Mouse (Mus musculus) cerebellum, adult 8-10 months (tissue): ENCODE data around the gene Gm10447.
A peak's percentile ranks its signal among the peaks of the same experiment; 100 is the strongest.
"Not testable (repeated sequence)": the region's sequence is repeated elsewhere in the genome, so short reads cannot be mapped to it uniquely, and the experiment has no call there.

Experiments used
- DNase-seq: peaks from one replicate; pipeline ENCODE4 v3.0.0; 2022

Gm10447 gene

DNA sequence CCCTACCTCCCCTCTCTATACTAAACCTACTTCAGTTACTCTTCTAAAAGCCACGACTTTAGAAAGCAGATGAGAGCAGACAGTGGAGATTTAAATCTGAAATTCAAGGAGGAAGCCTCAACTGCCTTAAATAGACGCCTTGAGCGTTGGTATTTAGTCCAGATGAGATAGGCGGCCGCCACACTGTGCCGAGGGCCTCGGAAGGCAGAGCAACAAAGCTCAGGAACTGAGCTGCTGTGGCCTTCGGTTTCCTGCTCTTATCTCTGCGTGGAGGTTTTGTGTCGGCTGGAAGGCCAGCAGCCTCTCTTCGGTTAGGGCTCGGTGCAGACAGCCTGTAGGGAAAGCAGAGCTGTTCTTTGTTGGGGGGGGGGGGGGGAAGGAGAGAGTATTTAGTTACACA lies 15.0 kb downstream of the Gm10447 start:
- no peak for DNase-seq

DNA sequence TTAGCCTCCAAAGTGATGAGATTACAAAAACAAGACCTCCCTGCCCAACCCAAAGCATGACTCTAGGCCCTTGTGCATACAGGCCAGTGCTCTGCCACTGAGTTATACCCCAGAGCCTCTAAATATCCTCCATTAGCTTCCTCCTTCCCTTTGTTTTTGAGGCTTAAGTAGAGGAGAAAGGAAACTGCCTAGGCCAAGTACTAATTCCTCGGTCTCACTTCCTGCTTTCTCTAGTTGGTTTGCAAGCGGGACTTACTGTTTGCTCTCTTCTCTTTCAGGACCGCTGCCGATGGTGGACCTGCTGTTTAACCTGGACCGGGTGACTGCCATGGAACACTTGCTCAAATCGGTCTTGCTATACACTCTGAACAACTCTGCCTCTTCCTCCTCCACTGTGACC lies 20.6 kb downstream of the Gm10447 start:
- DNase-seq = no peak

DNA sequence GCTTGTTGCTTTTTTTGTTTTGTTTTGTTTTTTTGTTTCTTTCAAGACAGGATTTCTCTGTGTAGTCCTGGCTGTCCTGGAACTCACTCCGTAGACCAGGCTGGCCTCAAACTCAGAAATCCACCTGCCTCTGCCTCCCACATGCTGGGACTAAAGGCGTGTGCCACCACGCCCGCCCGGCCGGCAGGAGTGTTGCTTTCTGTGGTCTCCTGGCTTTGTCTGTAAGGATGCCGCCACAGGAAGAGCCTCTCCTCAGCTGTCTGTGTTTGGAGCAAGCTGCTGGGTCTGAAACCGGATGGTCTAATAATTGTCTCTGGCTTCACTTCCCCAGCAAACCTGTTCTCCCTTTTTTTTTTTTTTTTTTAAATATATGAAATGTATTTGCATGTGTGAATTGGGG lies 21.4 kb downstream of the Gm10447 start:
- no peak for DNase-seq

DNA sequence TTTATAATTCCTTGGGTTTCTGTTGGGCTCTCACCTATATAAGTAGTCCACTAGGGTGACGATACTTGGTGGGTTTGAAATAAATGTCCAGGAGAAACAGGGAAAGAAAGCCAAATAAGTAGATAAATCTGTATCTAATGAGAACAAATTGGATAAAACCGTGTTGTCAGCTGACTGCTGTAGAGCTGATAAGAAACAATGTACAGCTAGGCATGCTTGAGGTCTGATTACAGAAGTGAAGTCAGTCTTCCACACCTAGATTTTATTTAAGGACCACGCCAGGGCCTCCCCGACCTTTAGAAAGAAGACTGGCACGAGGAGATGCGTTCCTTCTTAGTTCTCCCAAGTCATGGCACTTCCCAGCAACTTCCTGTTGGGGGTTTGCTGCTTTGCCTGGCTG lies 23.9 kb downstream of the Gm10447 start:
- DNase-seq = no peak

DNA sequence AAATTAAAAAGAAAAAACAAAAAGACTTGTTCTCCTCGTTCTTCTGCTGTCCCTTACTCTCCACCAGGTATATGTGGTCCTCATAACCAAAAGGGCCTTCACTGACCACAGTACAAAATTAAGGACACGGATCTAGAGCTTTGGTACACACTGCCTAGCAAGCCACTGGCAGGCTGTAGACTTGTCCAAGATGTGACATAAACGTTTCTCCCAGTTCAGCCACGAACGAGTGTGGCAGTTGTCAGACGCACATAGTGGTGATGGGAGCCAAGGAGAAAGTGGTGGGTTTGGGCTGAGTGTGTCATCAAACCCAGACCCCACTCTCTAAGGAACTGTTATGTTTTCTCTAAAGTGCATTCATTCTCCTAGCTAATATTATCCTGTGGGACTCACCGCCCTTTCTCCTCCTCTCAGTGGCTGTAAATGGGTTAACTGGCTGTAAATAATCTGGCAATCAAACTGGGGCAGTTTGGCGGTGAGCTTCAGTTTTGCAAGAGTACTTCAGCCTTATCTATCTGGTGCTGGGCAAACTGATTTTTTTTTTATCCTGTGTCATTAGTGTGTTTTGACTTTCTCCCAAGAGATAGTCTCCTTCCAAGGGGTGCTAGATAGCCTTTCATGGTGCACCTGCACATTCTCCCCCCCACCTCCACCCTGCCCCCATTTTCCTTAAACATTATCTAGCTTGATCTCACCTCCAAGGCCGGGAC lies 25.4 kb downstream of the Gm10447 start:
- DNase-seq = no peak

DNA sequence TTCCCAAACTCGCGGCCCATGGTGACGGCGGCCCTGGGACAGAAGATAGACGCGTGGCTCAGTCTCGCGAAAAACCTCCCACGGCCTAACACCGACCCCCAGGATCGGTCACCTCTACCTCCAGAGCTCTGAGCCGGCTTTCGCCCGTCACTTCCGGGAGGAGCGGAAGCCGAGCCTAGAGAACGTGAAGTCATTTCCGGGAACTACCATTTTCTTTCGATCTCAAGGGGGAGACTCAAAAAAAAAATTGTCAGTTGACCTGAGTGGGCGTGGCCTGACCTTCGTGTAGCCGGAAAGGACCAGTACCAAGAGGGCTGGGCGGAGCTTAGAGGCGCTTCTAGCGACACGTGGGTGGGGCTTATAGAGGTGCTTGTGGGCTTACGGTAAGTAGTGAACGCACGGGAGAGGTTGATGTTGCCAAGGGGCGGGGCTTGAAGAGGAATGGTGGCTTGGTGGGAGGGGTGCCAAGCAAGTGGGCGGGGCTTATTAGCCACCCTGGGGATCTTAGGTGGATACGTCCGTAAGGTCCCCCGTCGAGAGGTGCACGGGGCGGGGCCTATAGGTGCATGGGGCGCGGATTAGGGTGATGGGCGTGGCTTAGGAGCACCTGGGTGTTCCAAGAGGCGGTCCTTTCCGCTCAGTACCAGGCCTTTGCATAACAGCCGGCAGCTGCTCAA lies 26.1 kb downstream of the Gm10447 start, which contains the start of the genes Uqcrq and Gdf9:
Uqcrq (minus strand) TSS at position 162 of the 677 bp plus-strand sequence.
Gdf9 (plus strand) TSS at position 354 of the 677 bp plus-strand sequence.
- DNase-seq = peak; percentile 100

DNA sequence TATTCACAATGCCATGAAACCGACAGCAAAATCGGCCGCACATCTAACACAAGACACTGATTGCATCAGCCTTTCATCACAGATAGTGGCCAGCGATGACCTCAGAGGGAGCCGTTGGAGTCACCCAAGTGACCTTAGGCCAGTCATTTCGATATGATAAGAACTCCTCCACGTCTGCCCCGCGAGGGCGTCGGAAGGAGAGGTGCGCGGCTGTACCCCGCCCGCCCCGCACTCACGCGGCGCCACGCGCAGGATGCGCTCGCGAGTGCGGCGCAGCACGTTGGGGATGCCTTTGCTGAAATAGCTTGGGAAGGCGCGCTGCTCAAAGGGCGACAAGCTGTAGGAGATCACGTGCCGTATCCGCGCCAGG lies 26.6 kb downstream of the Gm10447 start:
- DNase-seq = no peak

DNA sequence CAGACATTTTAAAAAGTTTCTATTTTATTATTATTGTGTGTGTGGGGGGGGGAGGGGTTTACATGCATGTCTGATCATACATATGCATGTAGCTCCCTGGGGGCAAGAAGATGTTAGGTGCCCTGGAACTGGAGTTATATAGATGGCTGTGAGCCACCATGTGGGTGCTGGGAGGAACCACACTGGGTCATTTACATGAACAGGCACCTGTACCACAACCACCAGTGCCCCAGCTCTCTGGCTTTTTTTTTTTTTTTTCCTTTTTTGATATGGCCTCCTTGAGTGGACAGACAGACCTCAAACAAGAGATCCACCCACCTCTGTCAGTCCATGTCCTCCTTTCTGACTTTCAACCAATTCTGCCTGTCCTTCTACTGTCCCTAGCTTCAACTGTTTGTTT lies 27.7 kb downstream of the Gm10447 start:
- no peak for DNase-seq

DNA sequence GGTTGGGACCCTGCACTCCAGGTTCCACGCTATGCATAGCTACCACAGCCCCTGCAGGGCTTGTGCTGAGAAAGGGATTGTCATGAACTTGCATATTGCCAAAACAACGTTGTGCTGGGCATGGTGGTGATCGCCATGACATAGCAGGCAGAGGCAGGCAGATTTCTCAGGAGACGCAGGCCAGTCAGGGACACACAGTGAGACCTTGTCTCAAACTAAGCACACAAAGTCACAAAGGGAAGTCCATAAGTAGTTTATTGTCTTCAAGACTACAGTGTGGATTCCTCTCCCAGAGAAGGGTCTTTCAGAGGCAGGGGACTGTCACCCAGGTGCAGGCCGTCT lies 28.2 kb downstream of the Gm10447 start:
- no peak for DNase-seq

DNA sequence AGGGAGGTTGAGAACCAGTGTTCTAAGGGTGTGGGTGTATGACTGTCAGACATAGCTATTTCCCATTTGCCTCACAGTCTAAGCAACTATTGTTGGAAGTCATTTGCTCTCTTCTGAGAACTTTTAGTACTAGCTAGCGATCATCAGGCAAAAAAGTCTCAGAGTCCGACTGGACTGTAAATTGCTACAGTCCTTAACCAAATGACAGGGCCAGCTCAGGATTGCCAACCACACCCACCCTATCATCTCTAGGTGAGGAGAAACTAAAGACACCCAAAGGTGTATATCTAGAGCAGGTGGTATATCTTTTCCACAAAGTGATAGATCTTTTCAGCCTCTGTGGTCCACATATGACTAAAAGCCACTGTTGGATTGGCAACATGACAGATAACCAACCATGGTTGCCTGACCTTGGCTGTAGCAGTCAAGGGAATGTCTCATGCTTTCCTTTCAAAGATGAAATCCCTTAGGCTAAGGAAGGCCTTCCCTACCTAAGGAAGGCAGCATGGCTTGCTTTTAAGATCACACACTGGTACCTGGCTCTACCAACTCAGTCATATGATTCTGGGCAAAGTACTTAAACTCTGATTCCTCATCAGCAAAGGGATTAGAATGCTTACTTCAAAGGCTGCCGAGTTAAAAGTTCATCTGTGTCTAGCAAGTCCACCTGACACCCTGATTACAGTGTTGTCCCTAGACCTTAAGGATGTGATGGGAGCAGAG lies 28.8 kb downstream of the Gm10447 start:
- DNase-seq = no peak

DNA sequence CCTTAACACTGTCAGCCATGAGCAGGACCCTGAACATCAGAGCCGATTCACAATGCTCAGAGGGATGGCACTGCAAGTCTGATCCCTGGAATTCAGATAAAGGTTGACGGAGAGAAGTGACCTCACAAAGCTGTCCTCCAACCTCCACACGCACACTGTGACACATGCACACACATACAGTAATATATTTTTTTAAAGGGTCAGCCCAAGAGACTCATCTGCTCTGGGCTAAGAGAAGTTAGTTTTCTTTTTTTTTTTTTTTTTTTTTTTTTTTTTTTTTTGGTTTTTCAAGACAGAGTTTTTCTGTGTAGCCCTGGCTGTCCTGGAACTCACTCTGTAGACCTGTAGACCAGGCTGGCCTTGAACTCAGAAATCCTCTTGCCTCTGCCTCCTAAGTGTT lies 30.0 kb downstream of the Gm10447 start:
- not testable (repeated sequence) for DNase-seq

DNA sequence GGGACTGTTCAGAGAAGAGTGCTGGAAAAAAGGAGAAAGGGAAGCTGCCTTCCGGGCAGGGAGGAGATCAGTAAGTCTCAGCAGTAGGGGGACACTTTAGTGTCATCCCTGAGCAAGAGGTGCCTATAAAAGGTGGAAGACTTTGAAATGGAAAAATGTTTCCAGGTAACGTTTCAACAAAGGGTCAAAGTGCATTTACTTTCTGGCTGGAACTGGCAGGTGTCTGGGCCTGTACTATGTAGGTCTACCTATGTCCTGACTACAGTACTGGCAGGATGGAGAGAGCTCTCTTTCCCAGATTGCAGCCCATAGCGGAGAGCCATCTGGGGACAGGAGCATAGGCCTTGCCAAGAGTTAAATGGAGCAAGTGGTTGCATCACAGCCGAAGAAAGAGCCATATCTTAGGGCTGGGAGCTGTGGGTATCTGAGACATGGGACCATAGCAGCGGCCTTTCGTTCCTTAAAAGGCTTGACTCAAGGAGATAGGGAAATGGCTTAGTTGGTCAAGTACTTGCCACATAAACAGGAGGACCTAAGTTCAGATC lies 31.1 kb downstream of the Gm10447 start:
- DNase-seq = no peak

DNA sequence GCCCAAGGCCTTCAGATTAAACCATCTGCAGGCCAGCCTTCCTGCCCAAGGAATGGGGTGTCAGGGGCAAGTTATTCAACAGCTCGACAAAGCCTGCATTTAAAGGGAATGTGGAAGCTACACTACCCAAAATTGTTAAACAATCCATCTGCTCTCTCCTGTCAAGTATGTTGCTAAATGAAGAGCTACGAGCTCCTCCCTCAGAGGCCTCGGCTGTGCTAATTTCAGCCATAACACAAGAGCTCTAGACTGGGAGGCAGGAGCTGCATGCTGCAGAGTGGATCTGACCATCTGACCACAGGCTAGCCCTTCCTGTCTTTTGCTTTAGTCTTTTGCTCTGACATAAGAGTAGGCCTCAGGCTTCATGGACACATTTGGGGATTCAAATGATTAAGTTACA lies 31.7 kb downstream of the Gm10447 start:
- DNase-seq = no peak

DNA sequence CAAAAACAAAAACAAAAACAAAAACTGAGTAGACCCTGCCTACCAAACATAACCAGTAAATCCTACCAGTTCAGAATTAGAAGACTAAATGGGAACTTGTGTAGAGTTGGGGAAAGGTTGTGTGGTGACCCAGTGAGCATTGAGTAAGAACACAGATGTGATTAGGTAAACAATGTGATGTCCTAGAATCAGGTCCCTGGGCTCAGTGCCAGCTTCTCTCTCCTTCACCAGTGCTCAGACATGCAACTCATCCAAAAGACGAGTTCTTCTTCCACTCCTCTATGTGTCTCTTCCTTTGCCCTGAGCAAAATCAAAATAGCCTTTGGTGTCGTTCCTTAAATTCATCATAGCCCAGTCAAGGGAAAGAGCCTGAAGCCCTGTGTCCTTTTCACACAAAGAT lies 32.1 kb downstream of the Gm10447 start:
- DNase-seq = no peak

DNA sequence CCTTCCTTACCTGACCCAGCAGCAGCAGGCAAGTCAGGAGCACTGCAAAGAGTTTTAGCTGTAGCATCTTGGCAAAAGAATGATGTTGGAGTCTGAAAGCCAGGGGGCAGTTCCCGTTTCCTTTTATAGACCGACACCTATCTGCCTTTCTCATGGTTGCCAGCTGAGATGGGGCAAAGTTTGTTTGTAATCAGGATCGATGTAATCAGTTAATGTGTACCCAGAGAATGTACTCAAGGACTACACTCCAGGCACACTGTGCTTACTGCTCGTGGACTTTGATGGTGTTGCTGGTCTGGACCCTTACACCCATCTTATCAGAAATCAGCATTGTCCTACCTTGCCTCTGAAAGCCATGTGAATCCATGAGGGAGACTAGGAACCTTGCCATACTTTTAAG lies 33.9 kb downstream of the Gm10447 start, which contains the start of gene Leap2:
Leap2 (minus strand) TSS at position 135 of the 400 bp plus-strand sequence.
- DNase-seq = no peak

DNA sequence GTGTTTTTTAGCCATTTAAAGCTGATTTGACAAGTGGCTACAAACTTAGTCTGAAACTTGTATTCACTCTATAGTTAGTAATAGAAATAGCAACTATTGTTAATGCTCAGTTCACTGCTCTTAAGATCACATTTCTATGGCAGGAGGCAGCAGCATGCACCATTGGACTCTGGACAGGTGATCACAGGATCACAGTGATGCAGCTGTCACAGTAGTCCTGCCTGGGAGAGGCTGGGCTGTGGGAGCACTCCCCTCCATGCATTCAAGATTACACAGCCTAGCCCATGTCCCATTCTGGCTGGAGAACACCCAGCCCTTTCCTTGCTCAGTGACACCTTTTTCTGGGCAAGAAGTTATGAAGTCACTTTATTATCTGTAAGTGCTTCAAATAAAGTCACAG lies 38.9 kb downstream of the Gm10447 start:
- no peak for DNase-seq

DNA sequence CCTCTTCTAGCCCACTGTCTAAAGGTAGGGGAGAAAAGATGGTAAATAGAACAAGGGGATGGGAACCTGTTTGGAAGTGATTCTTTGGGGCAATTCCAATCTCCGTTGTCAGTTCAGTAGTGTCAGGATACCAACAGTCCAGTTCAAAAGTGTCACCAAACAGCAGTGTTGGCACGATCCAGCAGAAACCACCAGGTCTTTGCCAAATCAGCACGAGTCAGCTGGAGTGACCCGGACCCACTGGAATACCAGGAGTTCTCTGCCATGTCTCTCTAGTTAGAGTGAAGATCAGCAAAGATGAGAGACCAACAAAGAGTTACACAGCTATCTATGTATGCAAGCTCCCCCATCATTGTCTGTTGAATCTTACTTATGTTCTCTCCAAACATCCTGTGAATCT lies 43.0 kb downstream of the Gm10447 start:
- no peak for DNase-seq

DNA sequence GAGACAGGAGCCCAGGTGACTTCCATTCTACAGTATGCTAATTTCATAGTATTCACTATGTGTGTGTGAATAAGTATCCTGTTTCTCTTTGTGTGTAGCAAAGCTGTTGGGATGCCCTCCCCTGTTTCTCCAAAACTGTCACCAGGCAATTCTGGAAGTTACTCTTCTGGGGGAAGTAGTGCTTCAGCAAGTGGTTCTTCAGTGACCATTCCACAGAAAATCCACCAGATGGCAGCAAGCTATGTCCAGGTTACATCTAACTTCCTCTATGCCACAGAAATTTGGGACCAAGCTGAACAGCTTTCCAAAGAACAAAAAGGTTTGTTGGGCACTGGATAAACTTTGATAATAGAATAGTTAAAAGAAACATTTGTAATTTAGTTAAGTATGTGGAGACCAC lies 45.2 kb downstream of the Gm10447 start:
- DNase-seq = no peak
